Mouse (Mus musculus): ENCODE measurements around the gene Prr13. TPM values are rescaled to one million over a fixed set of nuclear protein-coding genes. Genes with fewer than 3 reads are reported as not detected.
A peak's percentile ranks its signal among the peaks of the same experiment; 100 is the strongest.

The Prr13 gene
- polyA plus RNA-seq, 1 experiment from 2014 or later = 141 TPM

GRCm38 (mm10) chr15:102468675-102469370, 10.0 kb downstream of the Prr13 start:
- no peak overlapping the region for H3K9ac ChIP-seq (ENCODE audit: low read length)
- peaks cover 11% of the 10 kb centered on the region; the same call in 1 of the 2 replicates for H3K4me1 ChIP-seq (replicated peaks; ENCODE audit: control insufficient read depth, insufficient read depth, low read length)
- H3K36me3 ChIP-seq (ENCODE audit: control insufficient read depth, insufficient read depth, low read length) = peaks cover 8% of the 10 kb centered on the region; the same call in 1 of the 2 replicates
- no peak for ATAC-seq (replicated peaks; ENCODE audit: low FRiP score, low TSS enrichment, low read depth)
- no peaks in the 10 kb centered on the region for H3K9me3 ChIP-seq (ENCODE audit: control insufficient read depth, low read length)
- H3K27me3 ChIP-seq (replicated peaks; ENCODE audit: control insufficient read depth, insufficient read depth, low read length) = no peaks in the 10 kb centered on the region
- H3K27ac ChIP-seq (ENCODE audit: low read depth) = no peak overlapping the region
- H3K4me3 ChIP-seq (ENCODE audit: low read depth, low read length) = no peak overlapping the region
- WGBS = 92% methylated on average over 9 of the region's 9 CpGs
- no peak overlapping the region for H3K4me2 ChIP-seq (ENCODE audit: low read length)
- no peak for DNase-seq (ENCODE audit: low spot score)

GRCm38 (mm10) chr15:102470183-102470604, 11.4 kb downstream of the Prr13 start, which contains the start of gene Pcbp2:
Pcbp2 (plus strand) TSS chr15:102470539.
- peak; percentile 99 for ATAC-seq (replicated peaks; ENCODE audit: low FRiP score, low TSS enrichment, low read depth)
- H3K36me3 ChIP-seq (ENCODE audit: control insufficient read depth, insufficient read depth, low read length) = peaks cover 22% of the 10 kb centered on the region
- no peaks in the 10 kb centered on the region for H3K9me3 ChIP-seq (ENCODE audit: control insufficient read depth, low read length)
- peak; percentile 93 for DNase-seq (ENCODE audit: low spot score)
- H3K27ac ChIP-seq (ENCODE audit: low read depth) = peak within 1 kb of the TSS; percentile 98
- WGBS = under 1% methylated on average over 36 of the region's 40 CpGs
- H3K4me2 ChIP-seq (ENCODE audit: low read length) = peak within 1 kb of the TSS; percentile 85
- peaks cover 11% of the 10 kb centered on the region; the same call in 1 of the 2 replicates for H3K4me1 ChIP-seq (replicated peaks; ENCODE audit: control insufficient read depth, insufficient read depth, low read length)
- peak within 1 kb of the TSS; percentile 87 for H3K4me3 ChIP-seq (ENCODE audit: low read depth, low read length)
- peak within 1 kb of the TSS; percentile 97 for H3K9ac ChIP-seq (ENCODE audit: low read length)
- H3K27me3 ChIP-seq (replicated peaks; ENCODE audit: control insufficient read depth, insufficient read depth, low read length) = no peaks in the 10 kb centered on the region

GRCm38 (mm10) chr15:102470605-102471294, 11.9 kb downstream of the Prr13 start:
- Histone ChIP-seq H3K9me3 (ENCODE audit: control insufficient read depth, low read length) (no peaks in the 10 kb centered on the region), H3K9ac (ENCODE audit: low read length) (peak overlapping the region; percentile 97), H3K4me3 (ENCODE audit: low read depth, low read length) (peak overlapping the region; percentile 87), H3K4me1 (replicated peaks; ENCODE audit: control insufficient read depth, insufficient read depth, low read length) (peaks cover 11% of the 10 kb centered on the region; the same call in 1 of the 2 replicates), H3K4me2 (ENCODE audit: low read length) (peak overlapping the region; percentile 85), H3K36me3 (ENCODE audit: control insufficient read depth, insufficient read depth, low read length) (peaks cover 27% of the 10 kb centered on the region), H3K27ac (ENCODE audit: low read depth) (peak overlapping the region; percentile 98), H3K27me3 (replicated peaks; ENCODE audit: control insufficient read depth, insufficient read depth, low read length) (no peaks in the 10 kb centered on the region)
- under 1% methylated on average over 40 of the region's 67 CpGs for WGBS
- DNase-seq (ENCODE audit: low spot score) (peak; percentile 95), ATAC-seq (replicated peaks; ENCODE audit: low FRiP score, low TSS enrichment, low read depth) (peak; percentile 73)

GRCm38 (mm10) chr15:102471295-102471645, 12.4 kb downstream of the Prr13 start:
- 0% methylated on average over 10 of the region's 10 CpGs for WGBS
- no peaks in the 10 kb centered on the region for H3K27me3 ChIP-seq (replicated peaks; ENCODE audit: control insufficient read depth, insufficient read depth, low read length)
- peaks cover 11% of the 10 kb centered on the region; the same call in 1 of the 2 replicates for H3K4me1 ChIP-seq (replicated peaks; ENCODE audit: control insufficient read depth, insufficient read depth, low read length)
- peak overlapping the region; percentile 85 for H3K4me2 ChIP-seq (ENCODE audit: low read length)
- ATAC-seq (replicated peaks; ENCODE audit: low FRiP score, low TSS enrichment, low read depth) (no peak), DNase-seq (ENCODE audit: low spot score) (no peak)
- H3K4me3 ChIP-seq (ENCODE audit: low read depth, low read length) = peak overlapping the region; percentile 87
- H3K27ac ChIP-seq (ENCODE audit: low read depth) = peak overlapping the region; percentile 98
- H3K9me3 ChIP-seq (ENCODE audit: control insufficient read depth, low read length) = no peaks in the 10 kb centered on the region
- H3K9ac ChIP-seq (ENCODE audit: low read length) = peak overlapping the region; percentile 97
- H3K36me3 ChIP-seq (ENCODE audit: control insufficient read depth, insufficient read depth, low read length) = peaks cover 32% of the 10 kb centered on the region

GRCm38 (mm10) chr15:102471727-102472126, 12.9 kb downstream of the Prr13 start:
- Histone ChIP-seq H3K27ac (ENCODE audit: low read depth) (no peak overlapping the region), H3K9me3 (ENCODE audit: control insufficient read depth, low read length) (no peaks in the 10 kb centered on the region), H3K9ac (ENCODE audit: low read length) (peak overlapping the region; percentile 97), H3K4me1 (replicated peaks; ENCODE audit: control insufficient read depth, insufficient read depth, low read length) (peaks cover 11% of the 10 kb centered on the region; the same call in 1 of the 2 replicates), H3K36me3 (ENCODE audit: control insufficient read depth, insufficient read depth, low read length) (peaks cover 37% of the 10 kb centered on the region), H3K4me3 (ENCODE audit: low read depth, low read length) (peak overlapping the region; percentile 87), H3K27me3 (replicated peaks; ENCODE audit: control insufficient read depth, insufficient read depth, low read length) (no peaks in the 10 kb centered on the region), H3K4me2 (ENCODE audit: low read length) (peak overlapping the region; percentile 85)
- DNase-seq (ENCODE audit: low spot score) (no peak), ATAC-seq (replicated peaks; ENCODE audit: low FRiP score, low TSS enrichment, low read depth) (no peak)

- Histone ChIP-seq H3K9me3 (ENCODE audit: control insufficient read depth, low read length) (no peaks in the 10 kb centered on the region), H3K4me3 (ENCODE audit: low read depth, low read length) (no peak overlapping the region), H3K4me1 (replicated peaks; ENCODE audit: control insufficient read depth, insufficient read depth, low read length) (peaks cover 11% of the 10 kb centered on the region; the same call in 1 of the 2 replicates), H3K4me2 (ENCODE audit: low read length) (no peak overlapping the region), H3K27me3 (replicated peaks; ENCODE audit: control insufficient read depth, insufficient read depth, low read length) (no peaks in the 10 kb centered on the region), H3K9ac (ENCODE audit: low read length) (no peak overlapping the region), H3K36me3 (ENCODE audit: control insufficient read depth, insufficient read depth, low read length) (peaks cover 52% of the 10 kb centered on the region), H3K27ac (ENCODE audit: low read depth) (no peak overlapping the region)
- DNase-seq (ENCODE audit: low spot score) = no peak
- ATAC-seq (replicated peaks; ENCODE audit: low FRiP score, low TSS enrichment, low read depth) = no peak
- WGBS = 76% methylated on average over 2 of the region's 2 CpGs
Observed at GRCm38 (mm10) chr15:102473246-102473645, 14.4 kb downstream of the Prr13 start.

GRCm38 (mm10) chr15:102474520-102474919, 15.7 kb downstream of the Prr13 start:
- H3K9ac ChIP-seq (ENCODE audit: low read length) = no peak overlapping the region
- H3K36me3 ChIP-seq (ENCODE audit: control insufficient read depth, insufficient read depth, low read length) = peaks cover 65% of the 10 kb centered on the region
- WGBS = 96% methylated on average over 2 of the region's 2 CpGs
- H3K4me2 ChIP-seq (ENCODE audit: low read length) = no peak overlapping the region
- no peak overlapping the region for H3K27ac ChIP-seq (ENCODE audit: low read depth)
- no peak overlapping the region for H3K4me3 ChIP-seq (ENCODE audit: low read depth, low read length)
- no peaks in the 10 kb centered on the region for H3K27me3 ChIP-seq (replicated peaks; ENCODE audit: control insufficient read depth, insufficient read depth, low read length)
- H3K4me1 ChIP-seq (replicated peaks; ENCODE audit: control insufficient read depth, insufficient read depth, low read length) = peaks cover 11% of the 10 kb centered on the region; the same call in 1 of the 2 replicates
- H3K9me3 ChIP-seq (ENCODE audit: control insufficient read depth, low read length) = no peaks in the 10 kb centered on the region
- ATAC-seq (replicated peaks; ENCODE audit: low FRiP score, low TSS enrichment, low read depth) (no peak), DNase-seq (ENCODE audit: low spot score) (no peak)

GRCm38 (mm10) chr15:102483136-102483535, 24.3 kb downstream of the Prr13 start:
- no peak for ATAC-seq (replicated peaks; ENCODE audit: low FRiP score, low TSS enrichment, low read depth)
- Histone ChIP-seq H3K4me1 (replicated peaks; ENCODE audit: control insufficient read depth, insufficient read depth, low read length) (no peaks in the 10 kb centered on the region), H3K27ac (ENCODE audit: low read depth) (no peak overlapping the region), H3K9ac (ENCODE audit: low read length) (no peak overlapping the region), H3K4me3 (ENCODE audit: low read depth, low read length) (no peak overlapping the region), H3K36me3 (ENCODE audit: control insufficient read depth, insufficient read depth, low read length) (peaks cover 95% of the 10 kb centered on the region), H3K9me3 (ENCODE audit: control insufficient read depth, low read length) (no peaks in the 10 kb centered on the region), H3K4me2 (ENCODE audit: low read length) (no peak overlapping the region), H3K27me3 (replicated peaks; ENCODE audit: control insufficient read depth, insufficient read depth, low read length) (no peaks in the 10 kb centered on the region)
- whole genome bisulfite sequencing = 89% methylated on average over 3 of the region's 3 CpGs
- DNase-seq (ENCODE audit: low spot score) = no peak

Data from intestine, embryonic 14.5 days (tissue).